Mouse (Mus musculus) ES-E14 (cell line): ENCODE results near the gene Pakap.

ENCODE experiments used
- HCFC1 ChIP-seq: IDR thresholded peaks from 2 replicates; pipeline ENCODE4 v1.6.1; 2012; ENCODE audit warnings: low read length, inconsistent platforms, borderline replicate concordance; ENCODE audit not compliant: insufficient read depth
- MAFK ChIP-seq: IDR thresholded peaks from 2 replicates; pipeline ENCODE4 v1.6.1; 2014; ENCODE audit warnings: mild to moderate bottlenecking, low read depth, low read length, inconsistent platforms; ENCODE audit not compliant: insufficient read depth
- ZC3H11A ChIP-seq: IDR thresholded peaks from 2 replicates; pipeline ENCODE4 v1.6.1; 2012; ENCODE audit warnings: low read depth, mild to moderate bottlenecking, inconsistent platforms, low read length, borderline replicate concordance
- ZNF384 ChIP-seq: IDR thresholded peaks from 2 replicates; pipeline ENCODE4 v1.6.1; 2012; ENCODE audit warnings: low read depth, low read length, inconsistent platforms

- TF ChIP-seq ZC3H11A (no peak), ZNF384 (no peak), MAFK (no peak), HCFC1 (no peak)
These were observed 19.1 kb downstream of the Pakap start for GRCm38 (mm10) chr4:57586933-57587658.
